Mouse (Mus musculus) skeletal muscle tissue, adult 2 months (tissue): ENCODE results near the gene Elf5.

Source experiments
- DNase-seq: peaks from one replicate; pipeline ENCODE4 v3.0.0-alpha.2; 2012; ENCODE audit warnings: low read depth, low spot score

The Elf5 gene

GRCm38 (mm10) chr2:103411348-103411747 lies at the start of gene Elf5:
Gene Elf5, plus strand, starts transcription at chr2:103411688.
- DNase-seq = no peak

- no peak for DNase-seq
Measured at GRCm38 (mm10) chr2:103372541-103372940, 38.9 kb upstream of the Elf5 start.

- DNase-seq = no peak
Measured at GRCm38 (mm10) chr2:103379502-103380160, 31.9 kb upstream of the Elf5 start.

- DNase-seq = no peak
Measured at GRCm38 (mm10) chr2:103382174-103382573, 29.3 kb upstream of the Elf5 start.

GRCm38 (mm10) chr2:103387881-103388280 lies 23.6 kb upstream of the Elf5 start:
- DNase-seq = no peak

GRCm38 (mm10) chr2:103388311-103388710 lies 23.2 kb upstream of the Elf5 start:
- DNase-seq = no peak

GRCm38 (mm10) chr2:103390086-103390988 lies 21.2 kb upstream of the Elf5 start:
- DNase-seq = peak; percentile 7

GRCm38 (mm10) chr2:103391626-103392025 lies 19.9 kb upstream of the Elf5 start:
- no peak for DNase-seq

- DNase-seq = no peak
Measured at GRCm38 (mm10) chr2:103398110-103398509, 13.4 kb upstream of the Elf5 start.

- no peak for DNase-seq
Measured at GRCm38 (mm10) chr2:103400691-103401090, 10.8 kb upstream of the Elf5 start.

GRCm38 (mm10) chr2:103406239-103406638 lies 5.2 kb upstream of the Elf5 start:
- no peak for DNase-seq

GRCm38 (mm10) chr2:103411816-103412215 lies 328 bp downstream of the Elf5 start:
- DNase-seq = no peak

- DNase-seq = no peak
Measured at GRCm38 (mm10) chr2:103413381-103413780, 1.9 kb downstream of the Elf5 start.

GRCm38 (mm10) chr2:103415774-103416173 lies 4.3 kb downstream of the Elf5 start:
- DNase-seq = no peak

- no peak for DNase-seq
Measured at GRCm38 (mm10) chr2:103420650-103421507, 9.4 kb downstream of the Elf5 start.

- DNase-seq = no peak
Measured at GRCm38 (mm10) chr2:103423884-103424283, 12.4 kb downstream of the Elf5 start.

GRCm38 (mm10) chr2:103424349-103425026 lies 13.0 kb downstream of the Elf5 start:
- DNase-seq = no peak

GRCm38 (mm10) chr2:103425456-103426063 lies 14.1 kb downstream of the Elf5 start:
- DNase-seq = no peak

GRCm38 (mm10) chr2:103428356-103428755 lies 16.9 kb downstream of the Elf5 start:
- peak; percentile 30 for DNase-seq

- peak; percentile 47 for DNase-seq
Measured at GRCm38 (mm10) chr2:103430712-103431111, 19.2 kb downstream of the Elf5 start.
